Mouse (Mus musculus): ENCODE results near the gene Kdm2b. TPM values are rescaled to one million over a fixed set of nuclear protein-coding genes. Genes with fewer than 3 reads are reported as not detected.
A peak's percentile ranks its signal among the peaks of the same experiment; 100 is the strongest.

Kdm2b gene
- total and polyA plus RNA-seq, 2 experiments from 2014 or later = 60.9 to 75.7 TPM

- ATAC-seq (no peak), DNase-seq (ENCODE audit: low spot score) (no peak)
- TF ChIP-seq CTCF (IDR thresholded peaks at IDR 0.05; ENCODE audit: low read depth) = no peak
- Histone ChIP-seq H3K4me1 (ENCODE audit: insufficient read depth, low read length) (no peaks in the 10 kb centered on the region), H3K9me3 (ENCODE audit: low read length) (no peaks in the 10 kb centered on the region), H3K4me3 (ENCODE audit: low read length) (no peak overlapping the region), H3K27me3 (ENCODE audit: insufficient read depth, low read length) (no peaks in the 10 kb centered on the region), H3K36me3 (ENCODE audit: insufficient read depth, low read length) (peaks cover 7% of the 10 kb centered on the region; the same call in 1 of the 2 replicates), H3K4me2 (ENCODE audit: low read depth, low read length) (no peak overlapping the region), H3K9ac (replicated peaks; ENCODE audit: low read length) (no peak overlapping the region), H3K27ac (no peak overlapping the region)
- 93% methylated on average over 3 of the region's 3 CpGs for WGBS
These were observed 41.7 kb upstream of the Kdm2b start for GRCm38 (mm10) chr5:123031312-123031711.

- Histone ChIP-seq H3K4me3 (ENCODE audit: low read length) (no peak overlapping the region), H3K9ac (replicated peaks; ENCODE audit: low read length) (no peak overlapping the region), H3K27me3 (ENCODE audit: insufficient read depth, low read length) (no peaks in the 10 kb centered on the region), H3K36me3 (ENCODE audit: insufficient read depth, low read length) (peaks cover 7% of the 10 kb centered on the region; the same call in 1 of the 2 replicates), H3K4me1 (ENCODE audit: insufficient read depth, low read length) (no peaks in the 10 kb centered on the region), H3K4me2 (ENCODE audit: low read depth, low read length) (no peak overlapping the region), H3K27ac (peak overlapping the region; percentile 36; the same call in 1 of the 2 replicates), H3K9me3 (ENCODE audit: low read length) (no peaks in the 10 kb centered on the region)
- no peak for TF ChIP-seq CTCF (IDR thresholded peaks at IDR 0.05; ENCODE audit: low read depth)
- no peak for DNase-seq (ENCODE audit: low spot score)
- WGBS = 69% methylated on average over 7 of the region's 7 CpGs
- no peak for ATAC-seq
These were observed 40.1 kb upstream of the Kdm2b start for GRCm38 (mm10) chr5:123029729-123030128.

- no peaks in the 10 kb centered on the region for H3K9me3 ChIP-seq (ENCODE audit: low read length)
- 0 out of 2 replicates have a peak overlapping the region, but pooled peaks have one; percentile 26 for H3K27ac ChIP-seq
- WGBS = 51% methylated on average over 6 of the region's 6 CpGs
- no peaks in the 10 kb centered on the region for H3K27me3 ChIP-seq (ENCODE audit: insufficient read depth, low read length)
- no peak overlapping the region for H3K4me3 ChIP-seq (ENCODE audit: low read length)
- H3K4me2 ChIP-seq (ENCODE audit: low read depth, low read length) = no peak overlapping the region
- H3K36me3 ChIP-seq (ENCODE audit: insufficient read depth, low read length) = peaks cover 7% of the 10 kb centered on the region; the same call in 1 of the 2 replicates
- DNase-seq (ENCODE audit: low spot score) (no peak), ATAC-seq (no peak)
- TF ChIP-seq CTCF (IDR thresholded peaks at IDR 0.05; ENCODE audit: low read depth) = no peak
- no peaks in the 10 kb centered on the region for H3K4me1 ChIP-seq (ENCODE audit: insufficient read depth, low read length)
- H3K9ac ChIP-seq (replicated peaks; ENCODE audit: low read length) = no peak overlapping the region
These were observed 37.8 kb upstream of the Kdm2b start for GRCm38 (mm10) chr5:123027436-123027835.

GRCm38 (mm10) chr5:123026414-123026813 is 36.8 kb upstream of the Kdm2b start:
- no peak overlapping the region for H3K9ac ChIP-seq (replicated peaks; ENCODE audit: low read length)
- peaks cover 7% of the 10 kb centered on the region; the same call in 1 of the 2 replicates for H3K36me3 ChIP-seq (ENCODE audit: insufficient read depth, low read length)
- H3K27me3 ChIP-seq (ENCODE audit: insufficient read depth, low read length) = no peaks in the 10 kb centered on the region
- no peak for DNase-seq (ENCODE audit: low spot score)
- 51% methylated on average over 6 of the region's 6 CpGs for WGBS
- H3K4me3 ChIP-seq (ENCODE audit: low read length) = no peak overlapping the region
- no peak overlapping the region for H3K27ac ChIP-seq
- H3K9me3 ChIP-seq (ENCODE audit: low read length) = no peaks in the 10 kb centered on the region
- TF ChIP-seq CTCF (IDR thresholded peaks at IDR 0.05; ENCODE audit: low read depth) = no peak
- no peak for ATAC-seq
- no peaks in the 10 kb centered on the region for H3K4me1 ChIP-seq (ENCODE audit: insufficient read depth, low read length)
- H3K4me2 ChIP-seq (ENCODE audit: low read depth, low read length) = no peak overlapping the region

- Histone ChIP-seq H3K36me3 (ENCODE audit: insufficient read depth, low read length) (0 out of 2 replicates have a peak, but pooled peaks cover 7% of the 10 kb centered on the region), H3K27me3 (ENCODE audit: insufficient read depth, low read length) (no peaks in the 10 kb centered on the region), H3K4me2 (ENCODE audit: low read depth, low read length) (no peak overlapping the region), H3K4me3 (ENCODE audit: low read length) (no peak overlapping the region), H3K9ac (replicated peaks; ENCODE audit: low read length) (no peak overlapping the region), H3K9me3 (ENCODE audit: low read length) (no peaks in the 10 kb centered on the region), H3K27ac (no peak overlapping the region), H3K4me1 (ENCODE audit: insufficient read depth, low read length) (no peaks in the 10 kb centered on the region)
- WGBS = 81% methylated on average over 9 of the region's 9 CpGs
- TF ChIP-seq CTCF (IDR thresholded peaks at IDR 0.05; ENCODE audit: low read depth) = no peak
- no peak for ATAC-seq
- no peak for DNase-seq (ENCODE audit: low spot score)
These were observed 35.4 kb upstream of the Kdm2b start for GRCm38 (mm10) chr5:123024965-123025573.

- 0 out of 2 replicates have a peak, but pooled peaks cover 4% of the 10 kb centered on the region for H3K36me3 ChIP-seq (ENCODE audit: insufficient read depth, low read length)
- H3K9ac ChIP-seq (replicated peaks; ENCODE audit: low read length) = no peak overlapping the region
- H3K4me1 ChIP-seq (ENCODE audit: insufficient read depth, low read length) = no peaks in the 10 kb centered on the region
- 96% methylated on average over 6 of the region's 6 CpGs for WGBS
- DNase-seq (ENCODE audit: low spot score) (no peak), ATAC-seq (no peak)
- no peak overlapping the region for H3K4me3 ChIP-seq (ENCODE audit: low read length)
- no peak overlapping the region for H3K27ac ChIP-seq
- H3K9me3 ChIP-seq (ENCODE audit: low read length) = no peaks in the 10 kb centered on the region
- no peaks in the 10 kb centered on the region for H3K27me3 ChIP-seq (ENCODE audit: insufficient read depth, low read length)
- no peak overlapping the region for H3K4me2 ChIP-seq (ENCODE audit: low read depth, low read length)
- TF ChIP-seq CTCF (IDR thresholded peaks at IDR 0.05; ENCODE audit: low read depth) = no peak
These were observed 34.7 kb upstream of the Kdm2b start for GRCm38 (mm10) chr5:123024312-123024711.

GRCm38 (mm10) chr5:123023049-123023448 is 33.4 kb upstream of the Kdm2b start:
- Histone ChIP-seq H3K36me3 (ENCODE audit: insufficient read depth, low read length) (no peaks in the 10 kb centered on the region), H3K4me1 (ENCODE audit: insufficient read depth, low read length) (no peaks in the 10 kb centered on the region), H3K27ac (no peak overlapping the region), H3K9me3 (ENCODE audit: low read length) (no peaks in the 10 kb centered on the region), H3K4me3 (ENCODE audit: low read length) (no peak overlapping the region), H3K27me3 (ENCODE audit: insufficient read depth, low read length) (no peaks in the 10 kb centered on the region), H3K9ac (replicated peaks; ENCODE audit: low read length) (no peak overlapping the region), H3K4me2 (ENCODE audit: low read depth, low read length) (no peak overlapping the region)
- 88% methylated on average over 6 of the region's 6 CpGs for WGBS
- DNase-seq (ENCODE audit: low spot score) = no peak
- no peak for ATAC-seq
- TF ChIP-seq CTCF (IDR thresholded peaks at IDR 0.05; ENCODE audit: low read depth) = no peak
